12 mouse cellular contexts compared by ENCODE assay signal in genomic region chr5:66101577-66101976, GRCm38 (mm10).
A peak's percentile ranks its signal among the peaks of the same experiment; 100 is the strongest.
DNase-seq lines count a peak whose midpoint lies in the region; ATAC-seq and TF ChIP-seq lines count a peak whose summit lies in the region.
"Had no signal": no experiment of that assay in that cellular context is flagged by ENCODE, and none has a peak within 500 bp of the region (broad histone marks: within the 10 kb centered on the region; RNA-seq: fewer than 3 reads in every experiment).

No protein-coding gene starts in this region.

- no peaks in the 10 kb centered on the region for H3K27me3 ChIP-seq in midbrain, postnatal 0 days (ENCODE audit: insufficient read depth, low read length)
- no peaks in the 10 kb centered on the region for H3K27me3 ChIP-seq in midbrain, embryonic 14.5 days (ENCODE audit: control insufficient read depth, insufficient read depth, low read length)
- H3K27me3 ChIP-seq in kidney, postnatal 0 days (ENCODE audit: insufficient read depth, low read length) = no peaks in the 10 kb centered on the region
- no peaks in the 10 kb centered on the region for H3K27me3 ChIP-seq in hindbrain, embryonic 14.5 days (ENCODE audit: control insufficient read depth, insufficient read depth, low read length)
- H3K27me3 ChIP-seq: liver, embryonic 15.5 days; neural tube, embryonic 12.5 days; stomach, embryonic 15.5 days had no signal

- no peak overlapping the region for H3K4me3 ChIP-seq in midbrain, postnatal 0 days (ENCODE audit: low read depth, low read length)
- no peak overlapping the region for H3K4me3 ChIP-seq in midbrain, embryonic 14.5 days (replicated peaks; ENCODE audit: low read depth, low read length)
- H3K4me3 ChIP-seq in kidney, postnatal 0 days (replicated peaks; ENCODE audit: low read depth, low read length) = no peak overlapping the region
- H3K4me3 ChIP-seq in hindbrain, embryonic 14.5 days (replicated peaks; ENCODE audit: low read length) = no peak overlapping the region
- H3K4me3 ChIP-seq: liver, embryonic 15.5 days; neural tube, embryonic 12.5 days; stomach, embryonic 15.5 days had no signal

- TF ChIP-seq CTCF in midbrain, postnatal 0 days (IDR thresholded peaks at IDR 0.05) = peak; percentile 56
- TF ChIP-seq CTCF in kidney, postnatal 0 days (IDR thresholded peaks at IDR 0.05; ENCODE audit: low read depth) = peak; percentile 68

- peak; percentile 77 for DNase-seq in adrenal gland, postnatal 14 days
- no peak for DNase-seq in adrenal gland, postnatal 25 days
- no peak for DNase-seq in midbrain, postnatal 0 days (ENCODE audit: low spot score)
- no peak for DNase-seq in midbrain, embryonic 14.5 days
- DNase-seq in kidney, postnatal 0 days (ENCODE audit: low spot score) = peak; percentile 49
- peak; percentile 61 for DNase-seq in testis, postnatal 10 days (ENCODE audit: low spot score)
- no peak for DNase-seq in heart, adult 9 months (ENCODE audit: low spot score in 2 of 2)
- no peak for DNase-seq in hindbrain, embryonic 14.5 days (ENCODE audit: low spot score)
- DNase-seq: cerebellum, postnatal 10 days had no signal

- WGBS in midbrain, postnatal 0 days = 71% methylated on average over 3 of the region's 3 CpGs
- 77% methylated on average over 3 of the region's 3 CpGs for WGBS in midbrain, embryonic 14.5 days
- WGBS in kidney, postnatal 0 days = 68% methylated on average over 3 of the region's 3 CpGs
- WGBS in hindbrain, embryonic 14.5 days = 78% methylated on average over 3 of the region's 3 CpGs

- no peaks in the 10 kb centered on the region for H3K36me3 ChIP-seq in midbrain, postnatal 0 days (ENCODE audit: insufficient read depth, low read length)
- no peaks in the 10 kb centered on the region for H3K36me3 ChIP-seq in midbrain, embryonic 14.5 days (ENCODE audit: control insufficient read depth, insufficient read depth, low read length)
- no peaks in the 10 kb centered on the region for H3K36me3 ChIP-seq in kidney, postnatal 0 days (ENCODE audit: insufficient read depth, low read length)
- H3K36me3 ChIP-seq in hindbrain, embryonic 14.5 days (replicated peaks; ENCODE audit: control insufficient read depth, insufficient read depth) = no peaks in the 10 kb centered on the region
- H3K36me3 ChIP-seq: liver, embryonic 15.5 days; neural tube, embryonic 12.5 days; stomach, embryonic 15.5 days had no signal

- ATAC-seq in midbrain, postnatal 0 days (ENCODE audit: low FRiP score) = no peak
- ATAC-seq in midbrain, embryonic 14.5 days (ENCODE audit: low FRiP score, low TSS enrichment) = no peak
- ATAC-seq in kidney, postnatal 0 days (replicated peaks; ENCODE audit: low FRiP score, low read depth) = no peak
- ATAC-seq in hindbrain, embryonic 14.5 days (ENCODE audit: low FRiP score) = no peak

- H3K4me2 ChIP-seq in midbrain, postnatal 0 days (ENCODE audit: low read depth, low read length, poor library complexity, severe bottlenecking) = no peak overlapping the region
- no peak overlapping the region for H3K4me2 ChIP-seq in midbrain, embryonic 14.5 days (ENCODE audit: low read length)
- H3K4me2 ChIP-seq in kidney, postnatal 0 days (ENCODE audit: low read length) = no peak overlapping the region
- H3K4me2 ChIP-seq in hindbrain, embryonic 14.5 days (replicated peaks) = no peak overlapping the region
- H3K4me2 ChIP-seq: liver, embryonic 15.5 days; neural tube, embryonic 12.5 days; stomach, embryonic 15.5 days had no signal

- no peak overlapping the region for H3K27ac ChIP-seq in midbrain, postnatal 0 days (ENCODE audit: low read depth, low read length)
- no peak overlapping the region for H3K27ac ChIP-seq in midbrain, embryonic 14.5 days (replicated peaks; ENCODE audit: low read depth, low read length)
- H3K27ac ChIP-seq in kidney, postnatal 0 days = no peak overlapping the region
- H3K27ac ChIP-seq in hindbrain, embryonic 14.5 days = no peak overlapping the region
- H3K27ac ChIP-seq: liver, embryonic 15.5 days; neural tube, embryonic 12.5 days; stomach, embryonic 15.5 days had no signal

- no peaks in the 10 kb centered on the region for H3K9me3 ChIP-seq in midbrain, postnatal 0 days (ENCODE audit: low read length)
- H3K9me3 ChIP-seq in midbrain, embryonic 14.5 days (ENCODE audit: control insufficient read depth, low read length) = no peaks in the 10 kb centered on the region
- H3K9me3 ChIP-seq in kidney, postnatal 0 days (replicated peaks; ENCODE audit: low read length) = no peaks in the 10 kb centered on the region
- no peaks in the 10 kb centered on the region for H3K9me3 ChIP-seq in hindbrain, embryonic 14.5 days (ENCODE audit: control insufficient read depth, low read length)
- H3K9me3 ChIP-seq: liver, embryonic 15.5 days; neural tube, embryonic 12.5 days; stomach, embryonic 15.5 days had no signal

- no peak overlapping the region for H3K9ac ChIP-seq in midbrain, postnatal 0 days (replicated peaks; ENCODE audit: low read length, poor library complexity, severe bottlenecking)
- no peak overlapping the region for H3K9ac ChIP-seq in midbrain, embryonic 14.5 days (replicated peaks; ENCODE audit: low read length)
- H3K9ac ChIP-seq in kidney, postnatal 0 days (ENCODE audit: low read depth, low read length) = no peak overlapping the region
- no peak overlapping the region for H3K9ac ChIP-seq in hindbrain, embryonic 14.5 days
- H3K9ac ChIP-seq: liver, embryonic 15.5 days; neural tube, embryonic 12.5 days; stomach, embryonic 15.5 days had no signal

- no peaks in the 10 kb centered on the region for H3K4me1 ChIP-seq in midbrain, postnatal 0 days (ENCODE audit: insufficient read depth, low read length)
- no peaks in the 10 kb centered on the region for H3K4me1 ChIP-seq in midbrain, embryonic 14.5 days (ENCODE audit: control insufficient read depth, insufficient read depth, low read length)
- H3K4me1 ChIP-seq in kidney, postnatal 0 days (replicated peaks; ENCODE audit: insufficient read depth, low read length) = 0 out of 2 replicates have a peak, but pooled peaks cover 9% of the 10 kb centered on the region
- no peaks in the 10 kb centered on the region for H3K4me1 ChIP-seq in hindbrain, embryonic 14.5 days (replicated peaks; ENCODE audit: control insufficient read depth, insufficient read depth, low read length)
- H3K4me1 ChIP-seq: neural tube, embryonic 12.5 days had no signal

Comparison
In these comparisons a context has a peak if more than half of its experiments do, and no peak if none do; other contexts are left out.
1. DNase-seq: peak in adrenal gland, postnatal 14 days (single experiment), kidney, postnatal 0 days (single experiment) and testis, postnatal 10 days (single experiment); none in adrenal gland, postnatal 25 days (single experiment), midbrain, postnatal 0 days (single experiment), midbrain, embryonic 14.5 days (single experiment), heart, adult 9 months (0 of 2) and hindbrain, embryonic 14.5 days (single experiment).